Mouse (Mus musculus) limb, embryonic 13.5 days (tissue): ENCODE measurements around the gene Gm3336. TPM values are rescaled to one million over a fixed set of nuclear protein-coding genes. Genes with fewer than 3 reads are reported as not detected.

Experiments used
- ATAC-seq: fragments of 200-750 bp; cut with Nextera tagmentation; 2 replicates; pipeline ENCODE4 v1.8.0; 2017; ENCODE audit warnings: low read depth, moderate number of reproducible peaks, moderate TSS enrichment; ENCODE audit not compliant: low FRiP score
- H3K27ac ChIP-seq: fragments of 300-500 bp; sonication (generic); 2 replicates; pipeline ENCODE4 v1.5.1; 2015; ENCODE audit warnings: inconsistent platforms, mild to moderate bottlenecking, moderate library complexity
- H3K27me3 ChIP-seq: fragments of 300-500 bp; sonication (generic); 2 replicates; pipeline ENCODE4 v1.6.1; 2015; ENCODE audit warnings: mild to moderate bottlenecking, inconsistent platforms
- H3K36me3 ChIP-seq: fragments of 300-500 bp; sonication (generic); 2 replicates; pipeline ENCODE4 v1.6.1; 2015; ENCODE audit warnings: inconsistent platforms, mild to moderate bottlenecking, moderate library complexity
- H3K4me1 ChIP-seq: fragments of 300-500 bp; sonication (generic); 2 replicates; pipeline ENCODE4 v1.6.1; 2015; ENCODE audit warnings: inconsistent platforms
- H3K4me2 ChIP-seq: fragments of 300-500 bp; sonication (generic); replicated peaks from 2 replicates; pipeline ENCODE4 v1.6.1; 2015; ENCODE audit warnings: inconsistent platforms, mild to moderate bottlenecking, moderate library complexity
- H3K4me3 ChIP-seq: fragments of 300-500 bp; sonication (generic); 2 replicates; pipeline ENCODE4 v1.5.1; 2015; ENCODE audit warnings: moderate library complexity, mild to moderate bottlenecking, inconsistent platforms
- H3K9ac ChIP-seq: fragments of 300-500 bp; sonication (generic); 2 replicates; pipeline ENCODE4 v1.6.1; 2015; ENCODE audit warnings: mild to moderate bottlenecking, inconsistent platforms
- H3K9me3 ChIP-seq: fragments of 300-500 bp; sonication (generic); 2 replicates; pipeline ENCODE4 v1.6.1; 2016; ENCODE audit warnings: inconsistent platforms
- WGBS: fragments of 180-500 bp; shearing (Covaris S2); methylation state at CpG from one replicate; pipeline ENCODE4 v1.1.7; 2015; 5-methylcytosine and 5-hydroxymethylcytosine counted together
- polyA plus RNA-seq: library from polyadenylated mRNA; unstranded; fragments of >200 nt; fragmentation: Nextera tagmentation; extraction: Ambion mirVana; gene quantifications from 2 replicates; pipeline ENCODE4 v1.2.1, GENCODE M21; 2015

The Gm3336 gene
- polyA plus RNA-seq, 1 experiment from 2014 or later = not detected

- no peak overlapping the region for H3K4me2 ChIP-seq
- no peaks in the 10 kb centered on the region for H3K27me3 ChIP-seq
- ATAC-seq = no peak
- H3K4me1 ChIP-seq = no peaks in the 10 kb centered on the region
- no peak overlapping the region for H3K27ac ChIP-seq
- H3K4me3 ChIP-seq = no peak overlapping the region
- 89% methylated on average over 14 of the region's 14 CpGs for WGBS
- H3K9me3 ChIP-seq = no peaks in the 10 kb centered on the region
- H3K36me3 ChIP-seq = peaks cover 3% of the 10 kb centered on the region; the same call in 1 of the 2 replicates
- no peak overlapping the region for H3K9ac ChIP-seq
These were observed 10.1 kb upstream of the Gm3336 start for GRCm38 (mm10) chr8:70708281-70708680.

- Histone ChIP-seq H3K4me2 (no peak overlapping the region), H3K4me3 (no peak overlapping the region), H3K9ac (no peak overlapping the region), H3K27ac (no peak overlapping the region), H3K4me1 (no peaks in the 10 kb centered on the region), H3K36me3 (no peaks in the 10 kb centered on the region), H3K27me3 (no peaks in the 10 kb centered on the region), H3K9me3 (no peaks in the 10 kb centered on the region)
- WGBS = 90% methylated on average over 9 of the region's 9 CpGs
- no peak for ATAC-seq
These were observed 8.5 kb upstream of the Gm3336 start for GRCm38 (mm10) chr8:70709794-70710193.

DNA sequence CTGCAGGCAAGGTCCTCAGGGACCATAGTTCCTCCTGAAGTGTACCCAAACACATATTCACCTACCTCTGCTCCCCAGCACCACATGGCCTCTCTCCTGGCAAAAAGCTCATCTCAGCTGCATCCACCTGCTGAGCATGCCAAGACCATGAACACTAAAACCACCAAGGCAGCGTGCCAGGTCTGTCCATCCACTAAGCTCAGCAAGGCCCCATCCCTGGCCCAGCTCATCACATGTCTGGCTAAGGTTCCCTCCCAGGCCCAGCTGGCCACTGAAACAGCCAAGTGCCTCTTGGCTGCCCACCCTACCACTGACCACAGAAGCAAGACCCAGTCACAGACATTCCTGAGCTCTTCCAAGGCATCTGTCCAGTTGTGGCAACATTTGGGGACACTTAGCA is 8.0 kb upstream of the Gm3336 start:
- Histone ChIP-seq H3K36me3 (no peaks in the 10 kb centered on the region), H3K9me3 (no peaks in the 10 kb centered on the region), H3K4me3 (no peak overlapping the region), H3K27ac (no peak overlapping the region), H3K4me1 (no peaks in the 10 kb centered on the region), H3K4me2 (no peak overlapping the region), H3K27me3 (no peaks in the 10 kb centered on the region), H3K9ac (no peak overlapping the region)
- WGBS = 93% methylated on average over 1 of the region's 1 CpGs
- ATAC-seq = no peak

- H3K36me3 ChIP-seq = no peaks in the 10 kb centered on the region
- H3K4me3 ChIP-seq = no peak overlapping the region
- no peak overlapping the region for H3K9ac ChIP-seq
- 89% methylated on average over 11 of the region's 11 CpGs for WGBS
- ATAC-seq = no peak
- H3K27me3 ChIP-seq = no peaks in the 10 kb centered on the region
- H3K4me1 ChIP-seq = no peaks in the 10 kb centered on the region
- H3K9me3 ChIP-seq = no peaks in the 10 kb centered on the region
- no peak overlapping the region for H3K27ac ChIP-seq
- H3K4me2 ChIP-seq = no peak overlapping the region
These were observed 7.3 kb upstream of the Gm3336 start for GRCm38 (mm10) chr8:70711041-70711440.

GRCm38 (mm10) chr8:70713991-70714390 is 4.4 kb upstream of the Gm3336 start:
- no peak overlapping the region for H3K27ac ChIP-seq

GRCm38 (mm10) chr8:70715086-70715485 is 3.3 kb upstream of the Gm3336 start:
- peaks cover 3% of the 10 kb centered on the region; the same call in 1 of the 2 replicates for H3K4me1 ChIP-seq
- H3K4me3 ChIP-seq = no peak overlapping the region
- H3K9me3 ChIP-seq = no peaks in the 10 kb centered on the region
- WGBS = 48% methylated on average over 2 of the region's 2 CpGs
- no peak for ATAC-seq
- H3K4me2 ChIP-seq = no peak overlapping the region
- peaks cover 12% of the 10 kb centered on the region; the same call in 1 of the 2 replicates for H3K27me3 ChIP-seq
- H3K36me3 ChIP-seq = no peaks in the 10 kb centered on the region
- no peak overlapping the region for H3K27ac ChIP-seq
- H3K9ac ChIP-seq = no peak overlapping the region

More at GRCm38 (mm10) chr8:70713991-70714390, 4.4 kb upstream of the Gm3336 start:
- peaks cover 3% of the 10 kb centered on the region; the same call in 1 of the 2 replicates for H3K4me1 ChIP-seq
- H3K36me3 ChIP-seq = no peaks in the 10 kb centered on the region
- H3K9ac ChIP-seq = no peak overlapping the region
- WGBS = 85% methylated on average over 7 of the region's 7 CpGs
- no peaks in the 10 kb centered on the region for H3K9me3 ChIP-seq
- H3K4me2 ChIP-seq = no peak overlapping the region
- no peak for ATAC-seq
- H3K27me3 ChIP-seq = 0 out of 2 replicates have a peak, but pooled peaks cover 4% of the 10 kb centered on the region
- H3K4me3 ChIP-seq = no peak overlapping the region

- H3K4me3 ChIP-seq = no peak overlapping the region
- 86% methylated on average over 40 of the region's 40 CpGs for WGBS
- H3K9me3 ChIP-seq = no peaks in the 10 kb centered on the region
- H3K27me3 ChIP-seq = peaks cover 12% of the 10 kb centered on the region; the same call in 1 of the 2 replicates
- H3K36me3 ChIP-seq = no peaks in the 10 kb centered on the region
- no peak overlapping the region for H3K9ac ChIP-seq
- no peak overlapping the region for H3K4me2 ChIP-seq
- peaks cover 3% of the 10 kb centered on the region; the same call in 1 of the 2 replicates for H3K4me1 ChIP-seq
- no peak overlapping the region for H3K27ac ChIP-seq
- ATAC-seq = no peak
These were observed 1.6 kb upstream of the Gm3336 start for GRCm38 (mm10) chr8:70716521-70717400.

GRCm38 (mm10) chr8:70719796-70720270 is 1.5 kb downstream of the Gm3336 start:
- no peak overlapping the region for H3K27ac ChIP-seq
- WGBS = 70% methylated on average over 9 of the region's 9 CpGs
- H3K9ac ChIP-seq = no peak overlapping the region
- H3K36me3 ChIP-seq = no peaks in the 10 kb centered on the region
- no peak overlapping the region for H3K4me2 ChIP-seq
- no peak for ATAC-seq
- H3K4me3 ChIP-seq = no peak overlapping the region
- H3K4me1 ChIP-seq = peaks cover 3% of the 10 kb centered on the region; the same call in 1 of the 2 replicates
- H3K27me3 ChIP-seq = peaks cover 12% of the 10 kb centered on the region; the same call in 1 of the 2 replicates
- no peaks in the 10 kb centered on the region for H3K9me3 ChIP-seq

- peak; percentile 43; the same call in 1 of the 2 replicates for ATAC-seq
- Histone ChIP-seq H3K9me3 (no peaks in the 10 kb centered on the region), H3K4me3 (no peak overlapping the region), H3K36me3 (no peaks in the 10 kb centered on the region), H3K4me2 (no peak overlapping the region), H3K27me3 (peaks cover 13% of the 10 kb centered on the region; the same call in 1 of the 2 replicates), H3K27ac (no peak overlapping the region), H3K9ac (no peak overlapping the region), H3K4me1 (peaks cover 3% of the 10 kb centered on the region; the same call in 1 of the 2 replicates)
- WGBS = 4% methylated on average over 3 of the region's 3 CpGs
These were observed 2.4 kb downstream of the Gm3336 start for GRCm38 (mm10) chr8:70720739-70721138.

GRCm38 (mm10) chr8:70721601-70722000 is 3.3 kb downstream of the Gm3336 start:
- no peak overlapping the region for H3K4me3 ChIP-seq
- WGBS = 83% methylated on average over 8 of the region's 8 CpGs
- H3K27me3 ChIP-seq = peaks cover 21% of the 10 kb centered on the region
- peaks cover 3% of the 10 kb centered on the region; the same call in 1 of the 2 replicates for H3K4me1 ChIP-seq
- H3K27ac ChIP-seq = no peak overlapping the region
- H3K4me2 ChIP-seq = no peak overlapping the region
- H3K9me3 ChIP-seq = no peaks in the 10 kb centered on the region
- no peaks in the 10 kb centered on the region for H3K36me3 ChIP-seq
- peak overlapping the region; percentile 35 for H3K9ac ChIP-seq
- no peak for ATAC-seq

DNA sequence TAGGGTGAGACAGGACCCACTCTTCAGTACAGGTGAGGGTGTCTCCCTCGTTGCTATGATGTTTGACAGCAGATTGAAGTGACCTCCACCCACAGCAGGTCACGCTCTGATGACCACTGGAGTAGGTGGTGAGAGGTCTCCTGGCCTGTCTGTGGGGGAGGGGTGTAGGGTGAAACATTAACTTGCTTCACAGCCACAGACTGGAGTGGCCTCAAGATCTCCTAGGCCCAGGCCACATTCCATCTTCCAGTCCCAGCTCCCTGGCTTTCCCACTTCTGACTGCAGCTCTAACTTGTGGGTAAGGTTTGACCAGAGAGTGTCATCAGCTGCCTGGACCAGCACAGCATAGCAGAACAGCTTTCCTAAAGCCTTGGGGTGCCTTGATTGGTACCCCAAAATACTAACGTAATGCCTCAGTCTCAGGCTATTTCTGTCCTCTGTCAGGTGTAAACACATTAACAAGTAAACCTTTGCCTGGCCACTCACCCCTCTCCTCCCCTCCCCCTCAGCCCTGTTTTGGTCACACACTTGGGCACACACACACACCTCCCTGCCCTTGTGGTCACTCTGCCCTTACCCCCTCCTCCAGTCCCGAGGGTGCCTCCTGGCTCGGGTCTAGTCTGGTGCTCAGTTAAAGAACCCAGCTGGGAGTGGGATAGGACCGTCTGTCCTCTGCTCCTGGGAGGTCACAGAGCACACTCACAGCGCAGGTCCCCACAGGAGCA is 5.3 kb downstream of the Gm3336 start, which contains the start of gene Pde4c:
Gene Pde4c, plus strand, starts transcription at position 235 of the 725 bp plus-strand sequence.
- 55% methylated on average over 7 of the region's 7 CpGs for WGBS
- Histone ChIP-seq H3K9ac (no peak within 1 kb of the TSS; the same call in 1 of the 2 replicates), H3K9me3 (no peaks in the 10 kb centered on the region), H3K36me3 (no peaks in the 10 kb centered on the region), H3K4me1 (no peaks in the 10 kb centered on the region), H3K27me3 (peaks cover 37% of the 10 kb centered on the region), H3K4me3 (no peak within 1 kb of the TSS), H3K27ac (no peak within 1 kb of the TSS), H3K4me2 (no peak within 1 kb of the TSS)
- ATAC-seq = no peak

- ATAC-seq = no peak
- 76% methylated on average over 12 of the region's 12 CpGs for WGBS
- Histone ChIP-seq H3K9ac (no peak overlapping the region), H3K27ac (no peak overlapping the region), H3K4me3 (no peak overlapping the region), H3K9me3 (no peaks in the 10 kb centered on the region), H3K4me1 (no peaks in the 10 kb centered on the region), H3K36me3 (no peaks in the 10 kb centered on the region), H3K27me3 (peaks cover 42% of the 10 kb centered on the region), H3K4me2 (no peak overlapping the region)
These were observed 5.9 kb downstream of the Gm3336 start for GRCm38 (mm10) chr8:70724216-70724615.
